Mouse (Mus musculus) common myeloid progenitor, adult 5-6 weeks (primary cell): ENCODE measurements around the gene Nek6. TPM values are rescaled to one million over a fixed set of nuclear protein-coding genes. Genes with fewer than 3 reads are reported as not detected.

ENCODE experiments used
- ATAC-seq: replicated peaks from 2 replicates; pipeline ENCODE4 v1.8.0; 2016; ENCODE audit warnings: low read depth, mild to moderate bottlenecking, moderate TSS enrichment, inconsistent platforms; ENCODE audit not compliant: poor library complexity, severe bottlenecking
- total RNA-seq: library from RNA; stranded (forward); fragments of 200-1000, 187-1606 nt; gene quantifications from 2 replicates; pipeline ENCODE4 v1.2.3, GENCODE M21; 2017

The Nek6 gene
- total RNA-seq, 1 experiment from 2014 or later = 7.2 TPM

- ATAC-seq = no peak
Measured at GRCm38 (mm10) chr2:38535051-38535450, 23.6 kb downstream of the Nek6 start.

- ATAC-seq = peak; percentile 27
Measured at GRCm38 (mm10) chr2:38535521-38536220, 24.2 kb downstream of the Nek6 start.

- peak; percentile 79 for ATAC-seq
Measured at GRCm38 (mm10) chr2:38536331-38536731, 24.9 kb downstream of the Nek6 start.

- ATAC-seq = no peak
Measured at GRCm38 (mm10) chr2:38539677-38540076, 28.2 kb downstream of the Nek6 start.

- no peak for ATAC-seq
Measured at GRCm38 (mm10) chr2:38540666-38541065, 29.2 kb downstream of the Nek6 start.

GRCm38 (mm10) chr2:38541101-38541500 lies 29.7 kb downstream of the Nek6 start:
- no peak for ATAC-seq

- ATAC-seq = 0 out of 2 replicates have a peak, but pooled peaks have one; percentile 34
Measured at GRCm38 (mm10) chr2:38541570-38541969, 30.1 kb downstream of the Nek6 start.

- ATAC-seq = no peak
Measured at GRCm38 (mm10) chr2:38542366-38542765, 30.9 kb downstream of the Nek6 start.

- ATAC-seq = no peak
Measured at GRCm38 (mm10) chr2:38543158-38543557, 31.7 kb downstream of the Nek6 start.

GRCm38 (mm10) chr2:38544341-38544740 lies 32.9 kb downstream of the Nek6 start:
- ATAC-seq = no peak

- peak; percentile 73 for ATAC-seq
Measured at GRCm38 (mm10) chr2:38544982-38545381, 33.5 kb downstream of the Nek6 start.

GRCm38 (mm10) chr2:38545706-38546105 lies 34.3 kb downstream of the Nek6 start:
- no peak for ATAC-seq

GRCm38 (mm10) chr2:38546222-38546621 lies 34.8 kb downstream of the Nek6 start:
- ATAC-seq = no peak

GRCm38 (mm10) chr2:38546748-38547147 lies 35.3 kb downstream of the Nek6 start:
- ATAC-seq = no peak

- ATAC-seq = no peak
Measured at GRCm38 (mm10) chr2:38547793-38548517, 36.5 kb downstream of the Nek6 start.

- ATAC-seq = no peak
Measured at GRCm38 (mm10) chr2:38552004-38552443, 40.6 kb downstream of the Nek6 start.

- no peak for ATAC-seq
Measured at GRCm38 (mm10) chr2:38554226-38554995, 43.0 kb downstream of the Nek6 start.

GRCm38 (mm10) chr2:38555659-38556058 lies 44.2 kb downstream of the Nek6 start:
- ATAC-seq = no peak

- no peak for ATAC-seq
Measured at GRCm38 (mm10) chr2:38556721-38557120, 45.3 kb downstream of the Nek6 start.

GRCm38 (mm10) chr2:38560296-38561227 lies 49.1 kb downstream of the Nek6 start:
- no peak for ATAC-seq
